Mouse (Mus musculus): ENCODE measurements around the gene Mical3. TPM values are rescaled to one million over a fixed set of nuclear protein-coding genes. Genes with fewer than 3 reads are reported as not detected.

The Mical3 gene
- polyA plus RNA-seq, 1 experiment = 16.2 TPM

DNA sequence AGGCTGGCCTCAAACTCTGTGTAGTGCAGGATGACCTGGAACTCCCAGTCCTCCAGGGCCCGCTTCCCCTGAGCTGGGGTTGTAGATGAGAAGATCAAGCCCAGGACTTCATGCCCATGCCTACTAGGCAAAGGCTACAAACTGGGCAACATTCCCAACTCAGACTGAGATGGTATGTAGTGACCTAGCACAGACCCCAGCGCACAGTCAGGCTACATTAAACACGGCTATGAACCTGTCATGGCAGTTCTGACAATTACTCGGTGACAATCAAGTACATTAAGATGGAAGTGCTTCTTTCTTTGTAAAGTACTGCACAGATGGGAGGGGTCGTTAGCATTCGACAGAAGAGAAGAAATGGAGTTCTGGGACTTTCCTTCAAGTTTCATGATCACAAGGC lies 44.0 kb upstream of the Mical3 start:
- no peaks in the 10 kb centered on the region for H3K27me3 ChIP-seq (ENCODE audit: control insufficient read depth, insufficient read depth, low read length)
- 90% methylated on average over 6 of the region's 6 CpGs for WGBS
- peaks cover 6% of the 10 kb centered on the region for H3K4me1 ChIP-seq (replicated peaks; ENCODE audit: control insufficient read depth, insufficient read depth, low read length)
- DNase-seq = no peak
- H3K27ac ChIP-seq (ENCODE audit: control insufficient read depth, insufficient read depth, low read length) = no peak overlapping the region
- no peak overlapping the region for H3K4me3 ChIP-seq (ENCODE audit: control insufficient read depth, insufficient read depth, low read length)
- H3K36me3 ChIP-seq (ENCODE audit: control insufficient read depth, insufficient read depth, low read length) = no peaks in the 10 kb centered on the region
- TF ChIP-seq CTCF (IDR thresholded peaks at IDR 0.05; ENCODE audit: borderline replicate concordance, control insufficient read depth, extremely low read depth, insufficient read depth, low read length, poor library complexity) (no peak), POLR2A (IDR thresholded peaks at IDR 0.05; ENCODE audit: control insufficient read depth, extremely low read depth, insufficient read depth, low read length, poor library complexity) (no peak)

DNA sequence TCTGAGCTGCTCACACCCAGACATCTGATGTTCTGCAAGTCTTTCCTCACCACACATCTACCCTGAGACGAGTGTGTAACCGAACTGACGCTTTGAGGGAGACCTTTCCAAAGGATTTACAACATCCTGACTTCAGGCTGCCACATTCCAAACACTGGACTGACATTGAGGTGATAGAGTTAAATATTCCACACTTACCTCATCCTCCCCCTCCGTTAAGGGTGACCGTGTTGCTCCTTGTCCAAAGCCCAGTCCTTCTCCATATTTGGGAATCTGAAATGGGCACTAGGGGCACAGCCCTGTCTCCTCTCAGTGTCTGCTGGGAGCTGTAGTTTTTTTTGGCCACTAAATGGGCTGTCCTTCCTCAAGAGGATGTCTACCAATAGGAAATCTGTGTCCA lies 42.7 kb upstream of the Mical3 start:
- no peak for DNase-seq
- peaks cover 6% of the 10 kb centered on the region for H3K4me1 ChIP-seq (replicated peaks; ENCODE audit: control insufficient read depth, insufficient read depth, low read length)

DNA sequence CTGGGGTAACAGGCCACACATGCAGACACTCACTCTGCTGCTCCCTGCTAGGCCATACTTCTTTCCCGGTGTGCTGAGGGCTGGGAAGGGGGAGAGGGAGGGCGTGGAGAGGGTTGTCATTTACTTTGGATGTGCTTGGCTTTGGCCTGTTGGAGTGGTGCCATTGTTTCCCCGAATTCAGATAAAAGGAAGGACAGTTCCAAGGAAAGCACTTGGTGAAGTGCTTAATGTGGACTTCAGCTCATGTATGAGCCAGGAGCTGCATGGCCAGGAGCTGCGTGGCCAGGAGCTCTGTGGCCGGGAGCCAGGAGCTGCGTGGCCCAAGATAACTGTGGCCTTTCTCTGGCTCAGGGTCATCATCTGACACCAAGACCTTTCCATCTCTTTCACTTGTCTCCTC lies 40.3 kb upstream of the Mical3 start:
- 95% methylated on average over 6 of the region's 6 CpGs for WGBS

More for the DNA sequence above, 42.7 kb upstream of the Mical3 start:
- no peak overlapping the region for H3K27ac ChIP-seq (ENCODE audit: control insufficient read depth, insufficient read depth, low read length)
- no peak overlapping the region for H3K4me3 ChIP-seq (ENCODE audit: control insufficient read depth, insufficient read depth, low read length)
- no peaks in the 10 kb centered on the region for H3K27me3 ChIP-seq (ENCODE audit: control insufficient read depth, insufficient read depth, low read length)
- H3K36me3 ChIP-seq (ENCODE audit: control insufficient read depth, insufficient read depth, low read length) = no peaks in the 10 kb centered on the region
- 71% methylated on average over 5 of the region's 5 CpGs for WGBS
- TF ChIP-seq CTCF (IDR thresholded peaks at IDR 0.05; ENCODE audit: borderline replicate concordance, control insufficient read depth, extremely low read depth, insufficient read depth, low read length, poor library complexity) (no peak), POLR2A (IDR thresholded peaks at IDR 0.05; ENCODE audit: control insufficient read depth, extremely low read depth, insufficient read depth, low read length, poor library complexity) (no peak)

DNA sequence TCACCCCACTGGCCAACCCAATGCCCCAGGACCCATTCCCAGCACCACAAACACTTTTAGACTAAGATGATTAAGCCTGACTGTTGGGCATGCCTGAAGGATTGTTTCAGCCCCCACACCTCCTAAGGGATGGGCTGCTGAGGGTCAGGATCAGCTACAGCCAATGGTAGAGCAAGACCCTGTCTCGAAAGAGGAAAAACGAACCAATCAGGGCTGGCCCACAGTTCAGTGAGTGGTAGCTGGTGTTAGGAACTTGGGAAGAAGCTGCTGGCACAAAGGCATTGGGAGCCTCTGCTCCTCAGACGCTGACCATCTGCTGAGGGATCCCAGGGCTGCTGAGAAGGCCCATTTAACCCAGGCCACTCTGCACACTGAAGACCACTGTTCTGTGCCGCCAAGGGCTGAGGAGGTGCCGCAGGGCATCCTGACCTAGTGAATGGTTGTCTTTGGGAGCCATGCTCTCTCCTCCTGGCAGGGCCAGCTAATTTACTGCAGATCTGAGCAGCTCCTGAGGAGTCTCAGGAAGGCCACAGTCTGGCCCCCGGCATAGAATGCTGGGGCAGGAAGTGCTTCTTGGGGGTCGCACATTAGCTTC lies 36.7 kb upstream of the Mical3 start:
- Histone ChIP-seq H3K27me3 (ENCODE audit: control insufficient read depth, insufficient read depth, low read length) (no peaks in the 10 kb centered on the region), H3K27ac (ENCODE audit: control insufficient read depth, insufficient read depth, low read length) (no peak overlapping the region), H3K36me3 (ENCODE audit: control insufficient read depth, insufficient read depth, low read length) (no peaks in the 10 kb centered on the region), H3K4me1 (replicated peaks; ENCODE audit: control insufficient read depth, insufficient read depth, low read length) (no peaks in the 10 kb centered on the region; the same call in 1 of the 2 replicates), H3K4me3 (ENCODE audit: control insufficient read depth, insufficient read depth, low read length) (no peak overlapping the region)
- WGBS = 80% methylated on average over 7 of the region's 7 CpGs
- TF ChIP-seq POLR2A (IDR thresholded peaks at IDR 0.05; ENCODE audit: control insufficient read depth, extremely low read depth, insufficient read depth, low read length, poor library complexity) (no peak), CTCF (IDR thresholded peaks at IDR 0.05; ENCODE audit: borderline replicate concordance, control insufficient read depth, extremely low read depth, insufficient read depth, low read length, poor library complexity) (no peak)
- DNase-seq = no peak

More for the DNA sequence above, 40.3 kb upstream of the Mical3 start:
- no peak overlapping the region for H3K4me3 ChIP-seq (ENCODE audit: control insufficient read depth, insufficient read depth, low read length)
- H3K27ac ChIP-seq (ENCODE audit: control insufficient read depth, insufficient read depth, low read length) = no peak overlapping the region
- no peak for DNase-seq
- H3K36me3 ChIP-seq (ENCODE audit: control insufficient read depth, insufficient read depth, low read length) = no peaks in the 10 kb centered on the region
- no peaks in the 10 kb centered on the region for H3K27me3 ChIP-seq (ENCODE audit: control insufficient read depth, insufficient read depth, low read length)
- H3K4me1 ChIP-seq (replicated peaks; ENCODE audit: control insufficient read depth, insufficient read depth, low read length) = peaks cover under 1% of the 10 kb centered on the region
- TF ChIP-seq CTCF (IDR thresholded peaks at IDR 0.05; ENCODE audit: borderline replicate concordance, control insufficient read depth, extremely low read depth, insufficient read depth, low read length, poor library complexity) (no peak), POLR2A (IDR thresholded peaks at IDR 0.05; ENCODE audit: control insufficient read depth, extremely low read depth, insufficient read depth, low read length, poor library complexity) (no peak)

DNA sequence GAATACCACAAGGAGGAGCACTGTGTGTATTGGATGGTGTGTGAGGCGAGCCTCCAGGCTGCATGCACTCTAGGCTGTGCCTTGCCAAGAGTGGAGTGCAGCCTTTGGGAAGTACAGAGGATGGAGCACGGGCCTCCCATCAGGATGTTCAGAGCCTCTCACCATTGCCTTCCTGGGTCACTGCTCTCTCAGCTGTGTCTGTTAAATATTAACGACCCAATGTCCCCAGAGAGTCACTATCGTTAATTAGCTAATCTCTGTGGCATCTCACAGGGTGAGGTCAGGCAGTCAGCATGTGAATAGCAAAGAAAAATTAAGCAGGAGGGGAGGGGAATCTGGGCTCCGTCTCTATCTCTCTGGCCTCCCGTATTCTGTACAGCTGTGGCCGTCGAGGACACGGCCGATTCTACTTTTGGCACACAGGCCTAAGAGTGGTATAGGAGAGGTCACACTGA lies 35.3 kb upstream of the Mical3 start:
- 88% methylated on average over 10 of the region's 10 CpGs for WGBS
- no peak for DNase-seq
- Histone ChIP-seq H3K36me3 (ENCODE audit: control insufficient read depth, insufficient read depth, low read length) (no peaks in the 10 kb centered on the region), H3K27ac (ENCODE audit: control insufficient read depth, insufficient read depth, low read length) (no peak overlapping the region), H3K4me1 (replicated peaks; ENCODE audit: control insufficient read depth, insufficient read depth, low read length) (no peaks in the 10 kb centered on the region; the same call in 1 of the 2 replicates), H3K27me3 (ENCODE audit: control insufficient read depth, insufficient read depth, low read length) (no peaks in the 10 kb centered on the region), H3K4me3 (ENCODE audit: control insufficient read depth, insufficient read depth, low read length) (no peak overlapping the region)
- TF ChIP-seq POLR2A (IDR thresholded peaks at IDR 0.05; ENCODE audit: control insufficient read depth, extremely low read depth, insufficient read depth, low read length, poor library complexity) (no peak), CTCF (IDR thresholded peaks at IDR 0.05; ENCODE audit: borderline replicate concordance, control insufficient read depth, extremely low read depth, insufficient read depth, low read length, poor library complexity) (no peak)

DNA sequence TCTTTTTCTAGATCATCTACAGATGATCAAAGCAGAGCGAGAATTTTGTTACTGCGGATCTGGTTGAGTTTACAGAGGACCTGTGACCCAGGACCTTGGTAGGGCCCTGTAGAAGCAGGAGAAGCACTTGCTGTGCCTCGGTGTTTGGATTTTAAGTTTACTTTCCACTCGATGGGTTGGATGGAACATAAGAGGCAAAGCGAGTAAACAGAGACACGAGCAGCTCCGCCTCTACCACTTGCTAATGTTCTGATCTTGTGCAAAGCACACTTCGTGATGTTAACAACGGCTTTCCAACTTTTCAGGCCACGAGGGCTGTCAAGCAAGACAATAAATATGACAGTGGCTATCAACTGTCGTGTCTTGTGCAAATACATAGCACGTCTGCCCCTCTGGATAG lies 31.8 kb upstream of the Mical3 start:
- WGBS = 92% methylated on average over 12 of the region's 12 CpGs
- Histone ChIP-seq H3K27ac (ENCODE audit: control insufficient read depth, insufficient read depth, low read length) (no peak overlapping the region), H3K4me1 (replicated peaks; ENCODE audit: control insufficient read depth, insufficient read depth, low read length) (no peaks in the 10 kb centered on the region), H3K36me3 (ENCODE audit: control insufficient read depth, insufficient read depth, low read length) (no peaks in the 10 kb centered on the region), H3K4me3 (ENCODE audit: control insufficient read depth, insufficient read depth, low read length) (no peak overlapping the region), H3K27me3 (ENCODE audit: control insufficient read depth, insufficient read depth, low read length) (no peaks in the 10 kb centered on the region)
- no peak for DNase-seq
- TF ChIP-seq POLR2A (IDR thresholded peaks at IDR 0.05; ENCODE audit: control insufficient read depth, extremely low read depth, insufficient read depth, low read length, poor library complexity) = no peak
- no peak for TF ChIP-seq CTCF (IDR thresholded peaks at IDR 0.05; ENCODE audit: borderline replicate concordance, control insufficient read depth, extremely low read depth, insufficient read depth, low read length, poor library complexity)

GRCm38 (mm10) chr6:121160126-121160525 lies 29.3 kb upstream of the Mical3 start:
- TF ChIP-seq CTCF (IDR thresholded peaks at IDR 0.05; ENCODE audit: borderline replicate concordance, control insufficient read depth, extremely low read depth, insufficient read depth, low read length, poor library complexity) (no peak), POLR2A (IDR thresholded peaks at IDR 0.05; ENCODE audit: control insufficient read depth, extremely low read depth, insufficient read depth, low read length, poor library complexity) (no peak)
- WGBS = 84% methylated on average over 6 of the region's 6 CpGs
- no peaks in the 10 kb centered on the region for H3K36me3 ChIP-seq (ENCODE audit: control insufficient read depth, insufficient read depth, low read length)
- no peak for DNase-seq
- H3K27ac ChIP-seq (ENCODE audit: control insufficient read depth, insufficient read depth, low read length) = no peak overlapping the region
- H3K4me3 ChIP-seq (ENCODE audit: control insufficient read depth, insufficient read depth, low read length) = no peak overlapping the region
- no peaks in the 10 kb centered on the region for H3K27me3 ChIP-seq (ENCODE audit: control insufficient read depth, insufficient read depth, low read length)
- no peaks in the 10 kb centered on the region for H3K4me1 ChIP-seq (replicated peaks; ENCODE audit: control insufficient read depth, insufficient read depth, low read length)

All from thymus, adult 2 months (tissue).